Mouse (Mus musculus): Measurements from ENCODE around the gene Gcgr. TPM values are rescaled to one million over a fixed set of nuclear protein-coding genes. Genes with fewer than 3 reads are reported as not detected.

The Gcgr gene
- total and polyA plus RNA-seq, 3 experiments = not detected

GRCm38 (mm10) chr11:120518027-120518426 lies 12.5 kb upstream of the Gcgr start:
- no peak overlapping the region for H3K27ac ChIP-seq (ENCODE audit: control insufficient read depth, low read depth, low read length)
- H3K79me2 ChIP-seq (ENCODE audit: control insufficient read depth, insufficient read depth, low read length, poor library complexity) = no peaks in the 10 kb centered on the region
- H3K27me3 ChIP-seq (ENCODE audit: control insufficient read depth in 1 of 2, insufficient read depth in 2 of 2, low read length in 2 of 2) = no peaks in the 10 kb centered on the region
- peaks cover 0 to 8% of the 10 kb centered on the region in 2 experiments; a peak in 2 of 4 replicates for H3K36me3 ChIP-seq (ENCODE audit: control insufficient read depth in 1 of 2, insufficient read depth in 2 of 2, low read length in 2 of 2)
- H3K9me3 ChIP-seq (replicated peaks; ENCODE audit: insufficient read depth, low read length) = no peaks in the 10 kb centered on the region
- H3K4me3 ChIP-seq (ENCODE audit: control insufficient read depth in 1 of 2, insufficient read depth in 1 of 2, low read depth in 2 of 2, low read length in 2 of 2) = no peak overlapping the region
- peak; percentile 42 for DNase-seq (ENCODE audit: low read depth, low spot score)
- no peak for TF ChIP-seq UBTF (IDR thresholded peaks at IDR 0.05; ENCODE audit: borderline replicate concordance, insufficient read depth, low read depth, low read length)
- TF ChIP-seq TBP (IDR thresholded peaks at IDR 0.05; ENCODE audit: low read depth, low read length) = no peak
- no peak for TF ChIP-seq MAFK (IDR thresholded peaks at IDR 0.05; ENCODE audit: borderline replicate concordance, low read depth, low read length)
- no peak for TF ChIP-seq MAZ (IDR thresholded peaks at IDR 0.05; ENCODE audit: low read depth, low read length)
- TF ChIP-seq POLR2A (IDR thresholded peaks at IDR 0.05; ENCODE audit: control insufficient read depth in 1 of 2, insufficient read depth in 1 of 2, low read depth in 1 of 2, low read length in 2 of 2, poor library complexity in 1 of 2) = no peak
- TF ChIP-seq SIN3A (IDR thresholded peaks at IDR 0.05; ENCODE audit: low read length) = no peak
- no peak for TF ChIP-seq TCF12 (IDR thresholded peaks at IDR 0.05; ENCODE audit: low read depth, low read length)
- no peak for TF ChIP-seq ZKSCAN1 (IDR thresholded peaks at IDR 0.05; ENCODE audit: low read depth, low read length)
- no peak for TF ChIP-seq GABPA (IDR thresholded peaks at IDR 0.05; ENCODE audit: low read depth, low read length)
- TF ChIP-seq ETS1 (IDR thresholded peaks at IDR 0.05; ENCODE audit: low read depth, low read length) = no peak
- TF ChIP-seq MAX (IDR thresholded peaks at IDR 0.05; ENCODE audit: low read length) = no peak
- TF ChIP-seq MYB (IDR thresholded peaks at IDR 0.05; ENCODE audit: low read depth, low read length) = no peak
- no peak for TF ChIP-seq POLR2AphosphoS5 (IDR thresholded peaks at IDR 0.05; ENCODE audit: borderline replicate concordance, low read depth, low read length)
- no peak for TF ChIP-seq CTCF (IDR thresholded peaks at IDR 0.05 in 2 of 3, conservative IDR thresholded peaks at IDR 0.05 in 1 of 3; ENCODE audit: control insufficient read depth in 1 of 3, insufficient read depth in 1 of 3, low read depth in 2 of 3, low read length in 3 of 3, poor library complexity in 1 of 3, severe bottlenecking in 1 of 3)
- no peak for TF ChIP-seq NRF1 (IDR thresholded peaks at IDR 0.05; ENCODE audit: insufficient read depth, low read depth, low read length, poor library complexity, severe bottlenecking)
- H3K4me1 ChIP-seq (ENCODE audit: control insufficient read depth in 1 of 2, insufficient read depth in 2 of 2, low read length in 2 of 2) = peaks cover 5 to 11% of the 10 kb centered on the region in 2 experiments
- no peak overlapping the region for H3K9ac ChIP-seq (ENCODE audit: control insufficient read depth, low read depth, low read length, poor library complexity, severe bottlenecking)

- Histone ChIP-seq H3K4me1 (ENCODE audit: control insufficient read depth in 1 of 2, insufficient read depth in 2 of 2, low read length in 2 of 2) (peaks cover 5 to 11% of the 10 kb centered on the region in 2 experiments), H3K4me3 (ENCODE audit: control insufficient read depth in 1 of 2, insufficient read depth in 1 of 2, low read depth in 2 of 2, low read length in 2 of 2) (no peak overlapping the region)
- peak; percentile 75; the same call in 1 of the 2 replicates for TF ChIP-seq ETS1 (IDR thresholded peaks at IDR 0.05; ENCODE audit: low read depth, low read length)
- TF ChIP-seq TBP (IDR thresholded peaks at IDR 0.05; ENCODE audit: low read depth, low read length) = no peak
- no peak for TF ChIP-seq POLR2A (IDR thresholded peaks at IDR 0.05; ENCODE audit: control insufficient read depth in 1 of 2, insufficient read depth in 1 of 2, low read depth in 1 of 2, low read length in 2 of 2, poor library complexity in 1 of 2)
- TF ChIP-seq EP300 (IDR thresholded peaks at IDR 0.05; ENCODE audit: low read depth in 1 of 2, low read length in 2 of 2) = peak in 1 of 2 experiments; percentile 59; a peak in 2 of 4 replicates
- TF ChIP-seq MAFK (IDR thresholded peaks at IDR 0.05; ENCODE audit: borderline replicate concordance, low read depth, low read length) = no peak
- TF ChIP-seq GABPA (IDR thresholded peaks at IDR 0.05; ENCODE audit: low read depth, low read length) = no peak
- no peak for TF ChIP-seq ZKSCAN1 (IDR thresholded peaks at IDR 0.05; ENCODE audit: low read depth, low read length)
- TF ChIP-seq ZC3H11A (IDR thresholded peaks at IDR 0.05; ENCODE audit: low read depth, low read length) = no peak
- TF ChIP-seq ZMIZ1 (IDR thresholded peaks at IDR 0.05; ENCODE audit: low read depth, low read length) = no peak
- no peak for TF ChIP-seq CHD2 (IDR thresholded peaks at IDR 0.05; ENCODE audit: low read length)
- no peak for TF ChIP-seq NELFE (IDR thresholded peaks at IDR 0.05; ENCODE audit: low read depth, low read length)
- no peak; the same call in 1 of the 2 replicates for TF ChIP-seq MAX (IDR thresholded peaks at IDR 0.05; ENCODE audit: low read length)
- no peak for TF ChIP-seq POLR2AphosphoS5 (IDR thresholded peaks at IDR 0.05; ENCODE audit: borderline replicate concordance, low read depth, low read length)
- TF ChIP-seq MYB (IDR thresholded peaks at IDR 0.05; ENCODE audit: low read depth, low read length) = no peak
- TF ChIP-seq MXI1 (IDR thresholded peaks at IDR 0.05; ENCODE audit: low read depth, low read length) = no peak
- peak; percentile 89 for TF ChIP-seq RCOR1 (IDR thresholded peaks at IDR 0.05; ENCODE audit: low read depth, low read length)
- no peak for TF ChIP-seq USF2 (IDR thresholded peaks at IDR 0.05; ENCODE audit: borderline replicate concordance in 1 of 2, insufficient read depth in 1 of 2, low read depth in 1 of 2, low read length in 2 of 2)
- TF ChIP-seq MYC (IDR thresholded peaks at IDR 0.05; ENCODE audit: low read depth, low read length) = no peak
- TF ChIP-seq NRF1 (IDR thresholded peaks at IDR 0.05; ENCODE audit: insufficient read depth, low read depth, low read length, poor library complexity, severe bottlenecking) = no peak
- no peak for TF ChIP-seq CTCF (IDR thresholded peaks at IDR 0.05 in 2 of 3, conservative IDR thresholded peaks at IDR 0.05 in 1 of 3; ENCODE audit: control insufficient read depth in 1 of 3, insufficient read depth in 1 of 3, low read depth in 2 of 3, low read length in 3 of 3, poor library complexity in 1 of 3, severe bottlenecking in 1 of 3)
- TF ChIP-seq JUND (IDR thresholded peaks at IDR 0.05; ENCODE audit: low read depth, low read length) = no peak
- no peak for TF ChIP-seq UBTF (IDR thresholded peaks at IDR 0.05; ENCODE audit: borderline replicate concordance, insufficient read depth, low read depth, low read length)
- peak; percentile 35; the same call in 1 of the 2 replicates for TF ChIP-seq TCF12 (IDR thresholded peaks at IDR 0.05; ENCODE audit: low read depth, low read length)
- no peak for TF ChIP-seq CHD1 (IDR thresholded peaks at IDR 0.05; ENCODE audit: low read depth, low read length)
- no peak for TF ChIP-seq USF1 (IDR thresholded peaks at IDR 0.05; ENCODE audit: low read depth, low read length)
Observed at GRCm38 (mm10) chr11:120518558-120518957, 11.9 kb upstream of the Gcgr start.

More at GRCm38 (mm10) chr11:120518558-120518957, 11.9 kb upstream of the Gcgr start:
- Histone ChIP-seq H3K79me2 (ENCODE audit: control insufficient read depth, insufficient read depth, low read length, poor library complexity) (no peaks in the 10 kb centered on the region), H3K9ac (ENCODE audit: control insufficient read depth, low read depth, low read length, poor library complexity, severe bottlenecking) (no peak overlapping the region), H3K27ac (ENCODE audit: control insufficient read depth, low read depth, low read length) (no peak overlapping the region), H3K36me3 (ENCODE audit: control insufficient read depth in 1 of 2, insufficient read depth in 2 of 2, low read length in 2 of 2) (peaks cover 0 to 8% of the 10 kb centered on the region in 2 experiments; a peak in 2 of 4 replicates), H3K27me3 (ENCODE audit: control insufficient read depth in 1 of 2, insufficient read depth in 2 of 2, low read length in 2 of 2) (no peaks in the 10 kb centered on the region), H3K9me3 (replicated peaks; ENCODE audit: insufficient read depth, low read length) (no peaks in the 10 kb centered on the region)
- peak; percentile 88 for DNase-seq (ENCODE audit: low read depth, low spot score)

Measured in MEL (cell line).